Mouse (Mus musculus) midbrain, embryonic 14.5 days (tissue): ENCODE results near the gene Dclk1. TPM values are rescaled to one million over a fixed set of nuclear protein-coding genes. Genes with fewer than 3 reads are reported as not detected.

Experiments used
- ATAC-seq: fragments of 200-750 bp; cut with Nextera tagmentation; 2 replicates; pipeline ENCODE4 v1.8.0; 2017; ENCODE audit warnings: moderate number of reproducible peaks, moderate library complexity; ENCODE audit not compliant: low FRiP score, low TSS enrichment
- DNase-seq: peaks from one replicate; pipeline ENCODE4 v3.0.0-alpha.2; 2015
- H3K27ac ChIP-seq: fragments of 300-500 bp; sonication (generic); replicated peaks from 2 replicates; pipeline ENCODE4 v1.5.1; 2014; ENCODE audit warnings: mild to moderate bottlenecking, low read depth, low read length, moderate library complexity
- H3K27me3 ChIP-seq: fragments of 300-500 bp; sonication (generic); 2 replicates; pipeline ENCODE4 v1.6.1; 2014; ENCODE audit warnings: low read length, control low read depth, mixed read lengths; ENCODE audit not compliant: control insufficient read depth, insufficient read depth
- H3K36me3 ChIP-seq: fragments of 300-500 bp; sonication (generic); 2 replicates; pipeline ENCODE4 v1.6.1; 2014; ENCODE audit warnings: low read length, control low read depth; ENCODE audit not compliant: control insufficient read depth, insufficient read depth
- H3K4me1 ChIP-seq: fragments of 300-500 bp; sonication (generic); 2 replicates; pipeline ENCODE4 v1.6.1; 2014; ENCODE audit warnings: mild to moderate bottlenecking, antibody characterized with exemption, low read length, control low read depth; ENCODE audit not compliant: control insufficient read depth, insufficient read depth
- H3K4me2 ChIP-seq: fragments of 300-500 bp; sonication (generic); 2 replicates; pipeline ENCODE4 v1.6.1; 2014; ENCODE audit warnings: mild to moderate bottlenecking, low read length, moderate library complexity
- H3K4me3 ChIP-seq: fragments of 300-500 bp; sonication (generic); replicated peaks from 2 replicates; pipeline ENCODE4 v1.5.1; 2014; ENCODE audit warnings: low read depth, low read length
- H3K9ac ChIP-seq: fragments of 300-500 bp; sonication (generic); replicated peaks from 2 replicates; pipeline ENCODE4 v1.6.1; 2014; ENCODE audit warnings: mild to moderate bottlenecking, low read length, moderate library complexity
- H3K9me3 ChIP-seq: fragments of 300-500 bp; sonication (generic); 2 replicates; pipeline ENCODE4 v1.6.1; 2016; ENCODE audit warnings: low read length, control low read depth, mixed read lengths; ENCODE audit not compliant: control insufficient read depth
- WGBS: fragments of 180-500 bp; shearing (Covaris S2); extraction: QIAGEN DNeasy Blood & Tissue Kit; methylation state at CpG from one replicate; pipeline ENCODE4 v1.1.7; 2014; 5-methylcytosine and 5-hydroxymethylcytosine counted together
- polyA plus RNA-seq: library from polyadenylated mRNA; unstranded; fragments of >200 nt; fragmentation: Nextera tagmentation; extraction: Ambion mirVana; gene quantifications from 2 replicates; pipeline ENCODE4 v1.2.1, GENCODE M21; 2014

The Dclk1 gene
- polyA plus RNA-seq, 1 experiment from 2014 or later = 323 TPM

- no peak overlapping the region for H3K4me2 ChIP-seq
- no peak for DNase-seq
- no peaks in the 10 kb centered on the region for H3K36me3 ChIP-seq
- no peak overlapping the region for H3K9ac ChIP-seq
- WGBS = 96% methylated on average over 7 of the region's 7 CpGs
- H3K27ac ChIP-seq = no peak overlapping the region
- H3K9me3 ChIP-seq = no peaks in the 10 kb centered on the region
- no peak overlapping the region for H3K4me3 ChIP-seq
- ATAC-seq = no peak
- H3K27me3 ChIP-seq = no peaks in the 10 kb centered on the region
- H3K4me1 ChIP-seq = no peaks in the 10 kb centered on the region
Measured at GRCm38 (mm10) chr3:55404751-55405150, 162.6 kb downstream of the Dclk1 start.

- Histone ChIP-seq H3K4me2 (no peak overlapping the region), H3K9ac (no peak overlapping the region), H3K4me1 (no peaks in the 10 kb centered on the region), H3K27ac (no peak overlapping the region), H3K36me3 (no peaks in the 10 kb centered on the region), H3K27me3 (no peaks in the 10 kb centered on the region), H3K4me3 (no peak overlapping the region), H3K9me3 (no peaks in the 10 kb centered on the region)
- ATAC-seq = no peak
- DNase-seq = no peak
- 67% methylated on average over 7 of the region's 7 CpGs for WGBS
Measured at GRCm38 (mm10) chr3:55406616-55407015, 164.5 kb downstream of the Dclk1 start.

GRCm38 (mm10) chr3:55411547-55411946 lies 169.4 kb downstream of the Dclk1 start:
- Histone ChIP-seq H3K9me3 (no peaks in the 10 kb centered on the region), H3K27ac (no peak overlapping the region), H3K4me3 (no peak overlapping the region), H3K36me3 (no peaks in the 10 kb centered on the region), H3K4me2 (no peak overlapping the region), H3K27me3 (no peaks in the 10 kb centered on the region), H3K4me1 (peaks cover 17% of the 10 kb centered on the region), H3K9ac (no peak overlapping the region)
- ATAC-seq (no peak), DNase-seq (no peak)

GRCm38 (mm10) chr3:55415527-55415950 lies 173.4 kb downstream of the Dclk1 start:
- H3K9me3 ChIP-seq = no peaks in the 10 kb centered on the region
- peak overlapping the region; percentile 94 for H3K27ac ChIP-seq
- H3K36me3 ChIP-seq = no peaks in the 10 kb centered on the region
- no peaks in the 10 kb centered on the region for H3K27me3 ChIP-seq
- 5% methylated on average over 14 of the region's 14 CpGs for WGBS
- peak overlapping the region; percentile 49 for H3K4me2 ChIP-seq
- DNase-seq (peak; percentile 76), ATAC-seq (peak; percentile 63)
- peaks cover 38% of the 10 kb centered on the region for H3K4me1 ChIP-seq
- H3K9ac ChIP-seq = peak overlapping the region; percentile 56
- H3K4me3 ChIP-seq = no peak overlapping the region

GRCm38 (mm10) chr3:55418845-55419244 lies 176.7 kb downstream of the Dclk1 start:
- Histone ChIP-seq H3K4me2 (no peak overlapping the region), H3K36me3 (no peaks in the 10 kb centered on the region), H3K27ac (peak overlapping the region; percentile 76), H3K9ac (no peak overlapping the region; the same call in 1 of the 2 replicates), H3K27me3 (no peaks in the 10 kb centered on the region), H3K4me1 (peaks cover 62% of the 10 kb centered on the region), H3K9me3 (no peaks in the 10 kb centered on the region), H3K4me3 (no peak overlapping the region)
- DNase-seq (no peak), ATAC-seq (no peak)
- 58% methylated on average over 6 of the region's 6 CpGs for WGBS

- WGBS = 11% methylated on average over 3 of the region's 3 CpGs
- peak overlapping the region; percentile 76; the same call in 1 of the 2 replicates for H3K27ac ChIP-seq
- no peaks in the 10 kb centered on the region for H3K27me3 ChIP-seq
- H3K9ac ChIP-seq = no peak overlapping the region
- H3K9me3 ChIP-seq = no peaks in the 10 kb centered on the region
- H3K4me1 ChIP-seq = peaks cover 67% of the 10 kb centered on the region
- ATAC-seq (no peak), DNase-seq (peak; percentile 48)
- H3K4me3 ChIP-seq = no peak overlapping the region
- H3K36me3 ChIP-seq = no peaks in the 10 kb centered on the region
- no peak overlapping the region for H3K4me2 ChIP-seq
Measured at GRCm38 (mm10) chr3:55419334-55419733, 177.2 kb downstream of the Dclk1 start.

- Histone ChIP-seq H3K4me2 (no peak overlapping the region), H3K9me3 (no peaks in the 10 kb centered on the region), H3K4me3 (no peak overlapping the region), H3K27me3 (no peaks in the 10 kb centered on the region), H3K4me1 (peaks cover 62% of the 10 kb centered on the region), H3K36me3 (no peaks in the 10 kb centered on the region), H3K9ac (no peak overlapping the region), H3K27ac (0 out of 2 replicates have a peak overlapping the region, but pooled peaks have one; percentile 9)
- ATAC-seq = no peak
- 35% methylated on average over 8 of the region's 8 CpGs for WGBS
- DNase-seq = no peak
Measured at GRCm38 (mm10) chr3:55420436-55421083, 178.4 kb downstream of the Dclk1 start.

GRCm38 (mm10) chr3:55423640-55424397 lies 181.7 kb downstream of the Dclk1 start:
- peak; percentile 86 for DNase-seq
- Histone ChIP-seq H3K27me3 (no peaks in the 10 kb centered on the region), H3K36me3 (no peaks in the 10 kb centered on the region), H3K4me3 (peak overlapping the region; percentile 7; the same call in 1 of the 2 replicates), H3K9me3 (no peaks in the 10 kb centered on the region), H3K4me1 (peaks cover 46% of the 10 kb centered on the region), H3K4me2 (peak overlapping the region; percentile 44), H3K27ac (peak overlapping the region; percentile 80), H3K9ac (peak overlapping the region; percentile 23; the same call in 1 of the 2 replicates)
- ATAC-seq = peak; percentile 91
- WGBS = 8% methylated on average over 11 of the region's 11 CpGs
